Mouse (Mus musculus): Measurements from ENCODE around the gene Rbm20.

The Rbm20 gene

GRCm38 (mm10) chr19:53781826-53782225 is 104.7 kb downstream of the Rbm20 start:
- POLR2A ChIA-PET: interaction anchor here in 1 of 4 experiments (1.5 kb wide), 1 partner anchor 182 kb away, joined by 4 read pairs; the partner anchor contains the start of gene Smc3
- CTCF ChIA-PET: no interaction called here

- ChIA-PET POLR2A (no interaction called here), CTCF (interaction anchor here in 1 of 4 experiments (0.5 kb wide), 1 partner anchor 465 kb away, joined by 3 read pairs; no protein-coding TSS in a partner anchor)
Observed at GRCm38 (mm10) chr19:53785352-53785751, 108.2 kb downstream of the Rbm20 start.

DNA sequence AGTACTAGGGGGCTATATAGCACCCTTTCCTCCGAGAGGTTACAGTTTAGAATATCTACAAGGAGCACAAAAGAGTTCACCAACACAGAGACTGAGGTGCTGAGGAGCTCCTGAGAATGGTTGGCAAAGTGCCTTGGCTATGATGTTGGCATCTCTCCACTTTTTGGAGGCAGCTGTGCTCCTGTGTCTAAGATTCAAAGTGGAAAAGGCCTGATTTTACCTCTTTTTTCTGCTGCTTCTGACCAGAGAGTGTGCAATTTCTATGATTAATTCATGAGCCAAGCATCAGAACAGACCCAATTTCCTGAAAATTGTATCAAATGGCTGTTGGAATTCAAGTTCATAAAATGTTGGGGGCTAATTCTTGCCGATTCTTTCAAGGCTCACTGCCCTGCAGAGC is 109.1 kb downstream of the Rbm20 start:
- ChIA-PET POLR2A (interaction anchor here in 1 of 4 experiments (1.5 kb wide), 1 partner anchor 11 kb away, joined by 4 read pairs; no protein-coding TSS in a partner anchor), CTCF (no interaction called here)

GRCm38 (mm10) chr19:53786836-53787235 is 109.7 kb downstream of the Rbm20 start:
- ChIA-PET CTCF (no interaction called here), POLR2A (interaction anchor here in 1 of 4 experiments (1.5 kb wide), 1 partner anchor 12 kb away, joined by 4 read pairs; no protein-coding TSS in a partner anchor)

- POLR2A ChIA-PET: interaction anchor here in 2 of 4 experiments (0.6 kb wide), 2 partner anchors 17 to 43 kb away, joined by 3 to 10 read pairs; no protein-coding TSS in a partner anchor
- CTCF ChIA-PET: no interaction called here
Observed at GRCm38 (mm10) chr19:53788621-53789331, 111.7 kb downstream of the Rbm20 start.

DNA sequence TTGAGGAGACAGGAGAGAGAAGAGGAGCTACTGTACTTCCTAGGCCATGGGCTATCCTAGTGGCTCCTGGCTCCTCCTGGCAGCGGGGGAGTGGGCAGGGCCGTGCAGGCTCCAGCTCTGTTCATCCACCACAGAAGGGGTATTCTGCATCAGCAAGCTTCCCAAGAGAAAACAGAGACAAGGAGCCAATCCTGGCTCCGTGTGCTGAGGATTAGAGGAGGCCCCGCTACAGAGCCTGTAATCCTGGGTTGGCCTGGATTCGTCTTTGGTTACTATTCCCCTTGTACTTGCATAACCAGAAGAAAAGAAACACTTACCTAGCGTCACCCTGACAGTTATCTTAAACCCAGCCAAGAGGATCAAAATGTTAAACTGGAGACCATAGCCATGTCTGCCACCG is 112.5 kb downstream of the Rbm20 start:
- CTCF ChIA-PET: no interaction called here
- POLR2A ChIA-PET: interaction anchor here in 1 of 4 experiments (0.6 kb wide), 1 partner anchor 43 kb away, joined by 10 read pairs; no protein-coding TSS in a partner anchor

- ChIA-PET POLR2A (interaction anchor here in 2 of 4 experiments (1.0 kb wide), 2 partner anchors 15 to 151 kb away, joined by 3 to 5 read pairs; no protein-coding TSS in a partner anchor), CTCF (no interaction called here)
Observed at GRCm38 (mm10) chr19:53791751-53792720, 114.9 kb downstream of the Rbm20 start.

GRCm38 (mm10) chr19:53792976-53793897 is 116.1 kb downstream of the Rbm20 start:
- CTCF ChIA-PET: no interaction called here
- POLR2A ChIA-PET: interaction anchor here in 3 of 4 experiments (0.6 to 1.1 kb wide), 5 partner anchors 14 to 63 kb away, joined by 3 to 5 read pairs (median 3); no protein-coding TSS in a partner anchor

- ChIA-PET POLR2A (interaction anchor here in 1 of 4 experiments (0.7 to 1.1 kb wide), 2 partner anchors 13 to 202 kb away, joined by 3 to 4 read pairs; no protein-coding TSS in a partner anchor), CTCF (interaction anchor here in 1 of 4 experiments (1.0 kb wide), 1 partner anchor 173 kb away, joined by 3 read pairs; no protein-coding TSS in a partner anchor)
Observed at GRCm38 (mm10) chr19:53793994-53794890, 117.1 kb downstream of the Rbm20 start.

GRCm38 (mm10) chr19:53794996-53795395 is 117.9 kb downstream of the Rbm20 start:
- CTCF ChIA-PET: interaction anchor here in 1 of 4 experiments (1.0 kb wide), 1 partner anchor 173 kb away, joined by 3 read pairs; no protein-coding TSS in a partner anchor
- POLR2A ChIA-PET: interaction anchor here in 1 of 4 experiments (2.7 kb wide), 1 partner anchor 12 kb away, joined by 12 read pairs; no protein-coding TSS in a partner anchor

GRCm38 (mm10) chr19:53796020-53796419 is 118.9 kb downstream of the Rbm20 start:
- POLR2A ChIA-PET: interaction anchor here in 1 of 4 experiments (0.6 to 2.7 kb wide), 2 partner anchors 11 to 98 kb away, joined by 8 to 12 read pairs; no protein-coding TSS in a partner anchor
- CTCF ChIA-PET: interaction anchor here in 1 of 4 experiments (0.6 kb wide), 1 partner anchor 33 kb away, joined by 3 read pairs; no protein-coding TSS in a partner anchor

- CTCF ChIA-PET: no interaction called here
- POLR2A ChIA-PET: interaction anchor here in 3 of 4 experiments (0.6 to 2.7 kb wide), 3 partner anchors 9 to 30 kb away, joined by 3 to 12 read pairs (median 5); no protein-coding TSS in a partner anchor
Observed at GRCm38 (mm10) chr19:53797770-53798169, 120.7 kb downstream of the Rbm20 start.

DNA sequence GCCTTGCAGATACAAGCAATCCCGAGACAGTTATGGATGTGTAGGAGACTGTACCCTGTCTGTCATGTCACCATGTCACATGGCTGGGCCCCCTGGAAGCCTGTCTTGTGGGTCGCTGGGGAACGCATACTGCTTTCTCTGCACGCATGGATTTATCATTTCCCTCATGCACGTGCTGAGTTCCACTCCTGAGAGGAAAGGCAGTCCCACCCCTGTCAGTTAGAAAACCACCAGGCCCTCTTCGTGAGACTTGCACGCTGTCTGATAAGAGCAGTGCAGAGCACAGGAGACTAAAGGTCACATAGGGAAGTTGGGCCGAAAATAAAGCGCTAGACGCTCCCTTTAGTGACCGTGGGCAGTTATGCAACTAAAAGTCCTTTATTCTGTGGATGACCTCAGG is 122.8 kb downstream of the Rbm20 start:
- ChIA-PET POLR2A (interaction anchor here in 1 of 4 experiments (0.5 to 1.9 kb wide), 2 partner anchors 10 to 72 kb away, joined by 4 read pairs; no protein-coding TSS in a partner anchor), CTCF (no interaction called here)

- ChIA-PET CTCF (interaction anchor here in 1 of 4 experiments (1.2 kb wide), 1 partner anchor 47 kb away, joined by 4 read pairs; no protein-coding TSS in a partner anchor), POLR2A (interaction anchor here in 1 of 4 experiments (0.5 to 1.9 kb wide), 2 partner anchors 9 to 72 kb away, joined by 4 read pairs; no protein-coding TSS in a partner anchor)
Observed at GRCm38 (mm10) chr19:53800365-53800999, 123.4 kb downstream of the Rbm20 start.

GRCm38 (mm10) chr19:53801380-53801779 is 124.3 kb downstream of the Rbm20 start:
- POLR2A ChIA-PET: interaction anchor here in 2 of 4 experiments (0.8 to 1.9 kb wide), 3 partner anchors 9 to 96 kb away, joined by 3 to 4 read pairs (median 3); no protein-coding TSS in a partner anchor

More at GRCm38 (mm10) chr19:53801380-53801779, 124.3 kb downstream of the Rbm20 start:
- CTCF ChIA-PET: interaction anchor here in 1 of 4 experiments (1.2 kb wide), 1 partner anchor 48 kb away, joined by 4 read pairs; no protein-coding TSS in a partner anchor

All from embryonic stem cell, embryonic (primary cell).